Mouse (Mus musculus) hindbrain, postnatal 0 days (tissue): ENCODE data around the gene Plxdc2. TPM values are rescaled to one million over a fixed set of nuclear protein-coding genes. Genes with fewer than 3 reads are reported as not detected.

Source experiments
- ATAC-seq: fragments of 200-750 bp; cut with Nextera tagmentation; 2 replicates; pipeline ENCODE4 v1.8.0; 2017; ENCODE audit warnings: mild to moderate bottlenecking, moderate TSS enrichment, moderate library complexity
- DNase-seq: peaks from one replicate; pipeline ENCODE4 v3.0.0-alpha.2; 2015; ENCODE audit warnings: low spot score
- H3K27ac ChIP-seq: fragments of 300-500 bp; sonication (generic); 2 replicates; pipeline ENCODE4 v1.5.1; 2014; ENCODE audit warnings: mild to moderate bottlenecking
- H3K27me3 ChIP-seq: fragments of 300-500 bp; sonication (generic); 2 replicates; pipeline ENCODE4 v1.6.1; 2014; ENCODE audit warnings: low read length, mixed read lengths; ENCODE audit not compliant: insufficient read depth
- H3K36me3 ChIP-seq: fragments of 300-500 bp; sonication (generic); 2 replicates; pipeline ENCODE4 v1.6.1; 2014; ENCODE audit warnings: low read length, mixed read lengths; ENCODE audit not compliant: insufficient read depth
- H3K4me1 ChIP-seq: fragments of 300-500 bp; sonication (generic); 2 replicates; pipeline ENCODE4 v1.6.1; 2014; ENCODE audit warnings: antibody characterized with exemption, low read length, mixed read lengths; ENCODE audit not compliant: insufficient read depth
- H3K4me2 ChIP-seq: fragments of 300-500 bp; sonication (generic); 2 replicates; pipeline ENCODE4 v1.6.1; 2014; ENCODE audit warnings: low read depth, mild to moderate bottlenecking, low read length, moderate library complexity, mixed read lengths
- H3K4me3 ChIP-seq: fragments of 300-500 bp; sonication (generic); 2 replicates; pipeline ENCODE4 v1.5.1; 2014; ENCODE audit warnings: low read length
- H3K9ac ChIP-seq: fragments of 300-500 bp; sonication (generic); replicated peaks from 2 replicates; pipeline ENCODE4 v1.6.1; 2014; ENCODE audit warnings: mild to moderate bottlenecking, low read length, moderate library complexity, mixed read lengths
- H3K9me3 ChIP-seq: fragments of 300-500 bp; sonication (generic); 2 replicates; pipeline ENCODE4 v1.6.1; 2016; ENCODE audit warnings: low read length, mixed read lengths
- CTCF ChIP-seq: IDR thresholded peaks from 2 replicates; pipeline ENCODE4 v1.5.1; 2016; ENCODE audit warnings: antibody characterized with exemption, control low read depth, low read depth
- WGBS: fragments of 180-500 bp; shearing (Covaris S2); extraction: QIAGEN DNeasy Blood & Tissue Kit; methylation state at CpG from one replicate; pipeline ENCODE4 v1.1.7; 2014; 5-methylcytosine and 5-hydroxymethylcytosine counted together
- polyA plus RNA-seq: library from polyadenylated mRNA; unstranded; fragments of >200 nt; fragmentation: Nextera tagmentation; extraction: Ambion mirVana; gene quantifications from 2 replicates; pipeline ENCODE4 v1.2.1, GENCODE M21; 2015
- total RNA-seq: library from RNA; depleted of rRNA; stranded (reverse); fragments of >200 nt; gene quantifications from 2 replicates; pipeline ENCODE4 v1.2.3, GENCODE M21; 2014

The Plxdc2 gene
- total and polyA plus RNA-seq, 2 experiments from 2014 or later, result 29.0 to 33.2 TPM

DNA sequence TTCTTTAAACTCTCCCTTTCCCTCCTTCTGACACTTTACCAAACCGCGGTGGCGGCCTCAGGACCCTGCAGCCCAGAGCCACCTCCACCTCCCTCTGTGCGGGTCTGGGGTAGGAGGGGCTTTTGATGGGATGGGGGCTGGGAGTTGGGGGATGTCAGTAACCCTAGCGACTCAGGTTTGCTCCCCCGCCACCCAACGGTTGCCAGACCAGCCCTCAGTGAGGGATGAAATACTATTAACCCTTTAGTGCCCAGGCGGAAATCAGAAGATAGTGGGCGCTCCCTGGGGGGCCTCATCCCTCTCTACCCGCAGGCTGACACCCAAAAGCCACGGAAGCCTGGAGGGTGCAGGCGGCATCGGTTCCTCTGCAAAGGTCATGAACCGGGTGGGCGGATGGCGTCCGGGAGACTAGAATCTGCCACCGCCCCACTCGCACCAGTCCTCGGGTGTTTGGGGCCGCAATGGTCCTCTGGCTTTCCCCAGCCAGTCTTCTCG lies 446 bp upstream of the Plxdc2 start:
- H3K27me3 ChIP-seq, result no peaks in the 10 kb centered on the region
- H3K4me1 ChIP-seq, result no peaks in the 10 kb centered on the region
- peak overlapping the region; percentile 71 for H3K9ac ChIP-seq
- no peaks in the 10 kb centered on the region for H3K36me3 ChIP-seq
- H3K9me3 ChIP-seq, result no peaks in the 10 kb centered on the region
- H3K4me3 ChIP-seq, result peak overlapping the region; percentile 80
- ATAC-seq (peak; percentile 93), DNase-seq (peak; percentile 88)
- peak overlapping the region; percentile 91 for H3K27ac ChIP-seq
- H3K4me2 ChIP-seq, result peak overlapping the region; percentile 78
- TF ChIP-seq CTCF, result peak; percentile 17; the same call in 1 of the 2 replicates
- under 1% methylated on average over 22 of the region's 22 CpGs for WGBS

DNA sequence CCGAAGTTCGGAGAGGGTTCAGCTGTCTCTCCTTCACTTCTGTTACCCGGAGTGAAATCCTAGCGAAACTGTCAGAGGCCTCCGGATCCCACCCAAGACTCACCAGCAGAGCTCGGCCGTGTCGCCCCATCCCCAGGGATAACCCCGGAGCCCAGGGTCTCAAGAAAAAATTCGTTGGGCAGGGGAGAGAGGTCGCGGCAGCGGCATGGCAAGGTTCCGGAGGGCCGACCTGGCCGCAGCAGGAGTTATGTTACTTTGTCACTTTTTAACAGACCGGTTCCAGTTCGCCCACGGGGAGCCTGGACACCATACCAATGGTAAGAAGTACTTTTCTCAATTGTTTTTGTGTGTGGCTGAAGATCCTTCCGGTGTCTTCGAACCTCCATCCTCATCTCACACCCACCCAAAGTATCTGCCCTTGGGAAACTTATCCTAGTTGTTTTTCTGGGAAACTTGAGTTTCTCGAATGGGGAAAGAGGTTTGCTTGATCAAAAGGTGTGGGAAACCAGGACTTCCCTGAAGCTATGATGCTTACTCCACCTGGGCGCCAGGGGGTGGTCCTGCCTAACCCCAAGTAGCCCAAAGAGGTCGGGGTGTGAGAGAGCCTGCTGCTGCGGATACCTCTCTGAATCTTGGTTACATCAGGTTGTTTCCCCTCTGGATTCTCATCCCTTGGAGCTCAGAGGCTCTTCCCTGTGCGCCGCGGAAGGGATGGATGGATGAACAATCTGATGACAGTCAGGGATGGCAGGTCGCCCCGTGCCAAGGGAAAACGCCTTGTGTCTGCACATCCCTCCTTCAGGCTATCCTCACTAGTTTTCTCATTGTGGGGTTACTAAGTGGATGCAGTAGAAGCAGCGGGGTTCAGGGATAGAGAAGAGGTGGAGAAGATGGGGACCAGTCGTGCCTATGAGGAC lies 1.1 kb downstream of the Plxdc2 start:
- Histone ChIP-seq H3K27ac (peak overlapping the region; percentile 91; the same call in 1 of the 2 replicates), H3K27me3 (no peaks in the 10 kb centered on the region), H3K4me1 (no peaks in the 10 kb centered on the region), H3K4me2 (peak overlapping the region; percentile 78), H3K9me3 (no peaks in the 10 kb centered on the region), H3K9ac (peak overlapping the region; percentile 71), H3K36me3 (no peaks in the 10 kb centered on the region), H3K4me3 (peak overlapping the region; percentile 80)
- DNase-seq (peak; percentile 30), ATAC-seq (no peak)
- 3% methylated on average over 33 of the region's 33 CpGs for WGBS
- peak; percentile 32 for TF ChIP-seq CTCF

DNA sequence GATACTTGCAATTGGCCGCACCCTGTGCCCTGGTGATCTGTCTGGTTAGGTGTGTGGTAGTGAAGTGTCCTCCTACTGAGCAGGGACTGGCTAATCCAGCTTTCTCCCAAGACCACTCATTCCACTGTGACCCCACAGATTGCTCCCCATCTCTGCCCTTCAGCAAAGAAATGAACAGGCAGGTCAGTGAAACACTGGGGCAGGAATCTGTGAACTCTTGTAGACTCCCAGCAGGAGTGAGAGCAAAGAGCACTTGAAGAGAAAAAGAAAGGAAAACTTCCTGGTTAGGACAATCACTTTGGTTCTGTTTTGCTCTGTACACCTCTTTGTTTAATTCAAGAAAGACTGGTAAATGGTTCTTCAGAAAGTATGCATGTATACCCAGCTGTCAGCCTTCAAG lies 1.8 kb downstream of the Plxdc2 start:
- H3K27ac ChIP-seq, result 0 out of 2 replicates have a peak overlapping the region, but pooled peaks have one; percentile 6
- no peaks in the 10 kb centered on the region for H3K27me3 ChIP-seq
- no peaks in the 10 kb centered on the region for H3K36me3 ChIP-seq
- peak overlapping the region; percentile 78 for H3K4me2 ChIP-seq
- H3K4me1 ChIP-seq, result no peaks in the 10 kb centered on the region
- 50% methylated on average over 1 of the region's 1 CpGs for WGBS
- H3K9me3 ChIP-seq, result no peaks in the 10 kb centered on the region
- H3K9ac ChIP-seq, result peak overlapping the region; percentile 71
- peak overlapping the region; percentile 80 for H3K4me3 ChIP-seq
- no peak for ATAC-seq
- no peak for DNase-seq
- no peak for TF ChIP-seq CTCF

- Histone ChIP-seq H3K4me2 (peak overlapping the region; percentile 78), H3K36me3 (no peaks in the 10 kb centered on the region), H3K9me3 (no peaks in the 10 kb centered on the region), H3K4me1 (no peaks in the 10 kb centered on the region), H3K9ac (no peak overlapping the region), H3K27ac (no peak overlapping the region), H3K4me3 (peak overlapping the region; percentile 80), H3K27me3 (no peaks in the 10 kb centered on the region)
- DNase-seq, result peak; percentile 73
- no peak for ATAC-seq
- peak; percentile 75 for TF ChIP-seq CTCF
- WGBS, result 61% methylated on average over 3 of the region's 3 CpGs
Measured at GRCm38 (mm10) chr2:16359341-16359928, 3.3 kb downstream of the Plxdc2 start.

DNA sequence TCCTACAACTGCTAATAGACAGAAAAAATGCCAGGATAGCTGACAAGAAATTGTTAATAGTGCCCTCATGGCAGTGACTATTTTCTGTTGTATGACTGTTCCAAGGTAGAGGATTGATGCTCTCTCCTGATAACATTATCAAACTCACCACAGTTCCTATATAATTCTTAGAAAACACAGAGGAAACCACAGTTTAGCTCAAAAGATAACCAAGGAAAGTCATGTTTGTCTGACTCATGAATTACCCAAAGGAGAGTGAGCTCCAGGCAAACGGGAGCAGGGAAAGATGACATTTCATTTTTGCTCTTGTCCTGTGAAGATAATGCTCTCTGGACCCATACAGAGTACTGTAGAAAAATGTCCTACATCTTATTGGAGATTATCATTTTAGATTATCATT lies 8.6 kb downstream of the Plxdc2 start:
- WGBS, result 73% methylated on average over 1 of the region's 1 CpGs
- H3K36me3 ChIP-seq, result no peaks in the 10 kb centered on the region
- no peaks in the 10 kb centered on the region for H3K9me3 ChIP-seq
- no peak overlapping the region for H3K4me2 ChIP-seq
- H3K27ac ChIP-seq, result no peak overlapping the region
- H3K4me1 ChIP-seq, result no peaks in the 10 kb centered on the region
- H3K4me3 ChIP-seq, result no peak overlapping the region
- H3K27me3 ChIP-seq, result no peaks in the 10 kb centered on the region
- no peak for ATAC-seq
- H3K9ac ChIP-seq, result no peak overlapping the region
- no peak for TF ChIP-seq CTCF
- no peak for DNase-seq

DNA sequence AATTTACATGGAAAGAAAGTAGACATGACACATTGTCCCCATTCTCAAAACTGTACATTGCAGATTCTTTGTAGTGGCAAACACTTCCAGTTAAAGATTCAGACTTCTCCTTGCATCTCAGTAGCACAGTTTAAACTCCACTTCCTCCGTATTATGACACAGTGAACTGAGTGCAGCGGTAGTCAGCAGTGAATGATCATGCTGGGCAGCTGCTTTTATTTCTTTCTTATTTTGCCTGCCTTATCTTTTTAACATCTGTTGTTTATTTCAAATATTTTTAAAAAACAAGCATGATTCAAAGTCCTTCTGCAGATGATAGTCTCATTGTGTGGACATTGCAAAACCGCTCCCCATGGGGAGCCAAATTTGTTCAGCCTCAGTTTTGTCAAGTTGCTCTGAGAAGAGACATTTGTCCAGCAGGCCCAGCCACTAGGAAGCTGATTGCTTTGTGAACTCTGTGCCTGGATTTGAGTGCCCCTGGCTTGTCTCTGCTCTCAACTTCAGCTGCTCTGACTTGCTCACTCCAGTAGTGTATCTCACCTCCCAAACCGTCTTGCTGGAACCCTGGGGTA lies 9.8 kb downstream of the Plxdc2 start:
- WGBS, result 58% methylated on average over 4 of the region's 4 CpGs
- no peak for TF ChIP-seq CTCF
- Histone ChIP-seq H3K27me3 (no peaks in the 10 kb centered on the region), H3K9ac (no peak overlapping the region), H3K9me3 (no peaks in the 10 kb centered on the region), H3K4me3 (no peak overlapping the region), H3K36me3 (no peaks in the 10 kb centered on the region), H3K4me1 (no peaks in the 10 kb centered on the region), H3K4me2 (no peak overlapping the region), H3K27ac (no peak overlapping the region)
- ATAC-seq, result no peak
- no peak for DNase-seq
